Mouse (Mus musculus): ENCODE data around the gene Mtx3. TPM values are rescaled to one million over a fixed set of nuclear protein-coding genes. Genes with fewer than 3 reads are reported as not detected.

Mtx3 gene
- polyA plus RNA-seq, 1 experiment from 2014 or later, result 4.1 TPM

DNA sequence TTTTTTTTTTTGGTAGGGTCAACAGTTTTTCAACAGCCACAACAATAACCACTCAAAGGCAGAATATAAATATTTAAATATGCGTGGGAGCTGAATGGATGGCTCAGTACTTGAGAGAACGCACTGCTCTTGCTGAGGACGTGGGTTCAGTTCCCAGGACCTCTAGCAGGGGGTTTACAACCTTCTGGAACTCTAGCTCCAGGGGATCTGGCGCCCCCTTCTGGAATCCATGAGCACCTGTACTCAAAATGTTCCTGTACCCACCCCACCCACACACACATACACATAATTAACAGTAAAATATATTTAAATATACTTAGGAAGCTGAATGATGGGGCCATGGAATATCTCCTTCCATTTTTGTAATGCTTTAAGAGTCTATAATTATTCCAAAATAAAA, 11.3 kb downstream of the Mtx3 start:
- no peaks in the 10 kb centered on the region for H3K27me3 ChIP-seq
- H3K4me1 ChIP-seq (replicated peaks), result no peaks in the 10 kb centered on the region
- H3K9me3 ChIP-seq, result no peaks in the 10 kb centered on the region
- no peak overlapping the region for H3K9ac ChIP-seq
- 65% methylated on average over 4 of the region's 4 CpGs for WGBS
- no peak overlapping the region for H3K4me2 ChIP-seq
- peaks cover 39% of the 10 kb centered on the region for H3K36me3 ChIP-seq
- no peak for ATAC-seq (ENCODE audit: low FRiP score)
- no peak overlapping the region for H3K27ac ChIP-seq
- no peak overlapping the region for H3K4me3 ChIP-seq

DNA sequence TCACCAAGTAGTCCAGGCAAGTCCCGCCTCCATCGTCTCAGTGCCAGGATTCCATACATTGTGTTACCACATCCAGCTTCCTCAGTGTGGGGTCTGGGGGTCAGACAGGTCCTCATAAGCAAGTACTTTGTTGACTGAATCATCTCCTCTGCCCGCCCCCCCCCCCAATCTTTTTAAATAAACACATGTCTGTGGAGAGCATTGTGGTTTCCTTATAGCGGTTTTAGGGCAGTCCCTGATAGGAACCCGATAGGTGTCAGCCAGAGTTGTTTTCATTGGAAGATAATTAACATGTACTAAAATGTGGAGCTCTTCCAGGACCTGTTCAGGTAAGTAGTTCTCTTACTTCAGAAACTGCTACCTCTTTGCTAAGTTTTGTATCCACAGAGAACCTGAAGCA, 14.2 kb downstream of the Mtx3 start:
- no peaks in the 10 kb centered on the region for H3K4me1 ChIP-seq (replicated peaks)
- H3K27ac ChIP-seq, result no peak overlapping the region
- ATAC-seq (ENCODE audit: low FRiP score), result no peak
- H3K4me2 ChIP-seq, result no peak overlapping the region
- no peaks in the 10 kb centered on the region for H3K27me3 ChIP-seq
- peaks cover 14% of the 10 kb centered on the region; the same call in 1 of the 2 replicates for H3K36me3 ChIP-seq
- H3K9ac ChIP-seq, result no peak overlapping the region
- no peaks in the 10 kb centered on the region for H3K9me3 ChIP-seq
- 84% methylated on average over 5 of the region's 5 CpGs for WGBS
- no peak overlapping the region for H3K4me3 ChIP-seq

DNA sequence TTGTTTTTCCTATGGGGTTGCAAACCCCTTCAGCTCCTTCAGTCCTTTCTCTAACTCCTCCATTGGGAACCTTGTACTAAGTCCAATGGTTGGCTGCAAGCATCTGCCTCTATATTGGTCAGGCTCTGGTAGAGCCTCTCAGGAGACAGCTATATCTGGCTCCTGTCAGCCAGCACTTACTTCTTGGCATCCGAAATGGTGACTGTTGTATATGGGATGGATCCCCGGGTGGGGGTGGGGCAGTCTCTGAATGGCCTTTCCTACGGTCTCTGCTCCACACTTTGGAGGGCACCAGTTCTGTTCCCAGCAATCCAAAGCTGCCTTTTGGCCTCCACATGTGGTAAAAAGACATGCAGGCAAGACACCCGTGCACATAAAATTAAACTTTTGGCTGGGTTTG, 15.4 kb downstream of the Mtx3 start:
- no peaks in the 10 kb centered on the region for H3K9me3 ChIP-seq
- H3K27ac ChIP-seq, result no peak overlapping the region
- H3K4me1 ChIP-seq (replicated peaks), result no peaks in the 10 kb centered on the region
- no peak overlapping the region for H3K9ac ChIP-seq
- no peak for ATAC-seq (ENCODE audit: low FRiP score)
- WGBS, result 88% methylated on average over 4 of the region's 4 CpGs
- H3K27me3 ChIP-seq, result no peaks in the 10 kb centered on the region
- no peak overlapping the region for H3K4me2 ChIP-seq
- H3K36me3 ChIP-seq, result peaks cover 5% of the 10 kb centered on the region; the same call in 1 of the 2 replicates
- H3K4me3 ChIP-seq, result no peak overlapping the region

DNA sequence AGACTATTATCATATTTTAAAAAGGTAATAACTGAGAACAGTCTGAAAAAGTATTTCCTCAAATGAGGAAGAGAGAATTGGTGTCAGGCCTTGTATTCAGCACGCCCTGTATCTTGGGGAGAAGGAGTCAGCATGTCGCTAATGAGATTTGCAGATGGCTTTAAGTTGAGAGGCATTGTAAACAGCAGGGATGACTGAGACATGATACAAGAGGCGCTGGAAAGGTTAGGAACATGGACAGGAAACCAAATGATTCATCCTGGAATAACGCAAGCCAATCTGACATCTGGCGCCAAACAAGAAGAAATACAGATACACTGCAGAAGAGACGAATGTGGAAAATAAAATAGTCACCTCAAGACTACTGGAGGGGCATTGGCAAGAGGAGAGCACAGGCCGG, 20.8 kb downstream of the Mtx3 start:
- ATAC-seq (ENCODE audit: low FRiP score), result no peak
- H3K4me2 ChIP-seq, result no peak overlapping the region
- WGBS, result 80% methylated on average over 7 of the region's 7 CpGs

DNA sequence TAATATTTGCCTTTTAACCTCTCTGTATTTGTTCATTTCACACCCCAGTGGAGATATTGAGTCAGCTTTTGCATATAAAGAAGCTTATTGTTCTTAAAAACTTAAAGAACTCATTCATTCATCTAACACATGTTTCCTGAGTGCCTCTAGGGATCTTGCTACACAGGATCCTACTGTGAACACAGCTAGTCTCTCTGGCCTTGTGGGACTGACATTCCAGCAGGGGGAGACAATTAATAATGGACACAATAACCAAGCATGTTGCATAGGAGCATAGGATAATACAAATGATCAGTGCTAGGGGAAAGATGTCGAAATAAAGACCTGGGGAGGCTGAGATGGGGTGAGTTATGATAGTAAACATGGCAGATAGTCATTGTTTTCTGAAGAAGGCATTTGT, 22.1 kb downstream of the Mtx3 start:
- no peaks in the 10 kb centered on the region for H3K27me3 ChIP-seq
- H3K4me3 ChIP-seq, result no peak overlapping the region
- no peaks in the 10 kb centered on the region for H3K36me3 ChIP-seq
- WGBS, result 77% methylated on average over 1 of the region's 1 CpGs
- ATAC-seq (ENCODE audit: low FRiP score), result no peak
- H3K4me2 ChIP-seq, result no peak overlapping the region
- H3K9me3 ChIP-seq, result no peaks in the 10 kb centered on the region
- H3K4me1 ChIP-seq (replicated peaks), result no peaks in the 10 kb centered on the region
- H3K9ac ChIP-seq, result no peak overlapping the region
- no peak overlapping the region for H3K27ac ChIP-seq

More for the DNA sequence above, 20.8 kb downstream of the Mtx3 start:
- Histone ChIP-seq H3K36me3 (no peaks in the 10 kb centered on the region), H3K27ac (no peak overlapping the region), H3K4me1 (replicated peaks) (no peaks in the 10 kb centered on the region), H3K27me3 (no peaks in the 10 kb centered on the region), H3K4me3 (no peak overlapping the region), H3K9ac (no peak overlapping the region), H3K9me3 (no peaks in the 10 kb centered on the region)

DNA sequence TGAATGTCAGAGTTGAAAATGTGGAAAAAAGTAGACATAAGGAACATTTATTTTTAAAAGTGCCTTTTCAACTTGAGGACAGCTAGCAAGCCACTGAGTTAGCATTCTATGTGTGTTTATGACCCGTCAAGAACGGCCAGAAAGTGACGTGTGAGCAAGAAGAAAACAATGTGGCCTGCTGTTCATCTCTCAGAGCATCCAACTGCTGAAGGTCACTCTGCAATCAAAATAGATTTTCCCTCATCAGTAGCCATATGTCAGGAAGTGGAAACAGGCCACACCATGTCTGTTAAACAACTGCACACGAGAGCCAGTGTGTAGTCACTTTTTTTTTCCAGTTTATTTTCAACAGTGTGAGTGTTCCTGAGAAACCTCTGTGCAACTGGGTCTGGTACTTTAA, 35.0 kb downstream of the Mtx3 start:
- H3K4me1 ChIP-seq (replicated peaks), result peaks cover 9% of the 10 kb centered on the region; the same call in 1 of the 2 replicates
- WGBS, result 60% methylated on average over 4 of the region's 4 CpGs
- H3K27ac ChIP-seq, result no peak overlapping the region
- no peak for ATAC-seq (ENCODE audit: low FRiP score)
- H3K27me3 ChIP-seq, result no peaks in the 10 kb centered on the region
- no peak overlapping the region for H3K4me2 ChIP-seq
- H3K36me3 ChIP-seq, result no peaks in the 10 kb centered on the region
- no peak overlapping the region for H3K4me3 ChIP-seq
- H3K9me3 ChIP-seq, result no peaks in the 10 kb centered on the region
- no peak overlapping the region for H3K9ac ChIP-seq

DNA sequence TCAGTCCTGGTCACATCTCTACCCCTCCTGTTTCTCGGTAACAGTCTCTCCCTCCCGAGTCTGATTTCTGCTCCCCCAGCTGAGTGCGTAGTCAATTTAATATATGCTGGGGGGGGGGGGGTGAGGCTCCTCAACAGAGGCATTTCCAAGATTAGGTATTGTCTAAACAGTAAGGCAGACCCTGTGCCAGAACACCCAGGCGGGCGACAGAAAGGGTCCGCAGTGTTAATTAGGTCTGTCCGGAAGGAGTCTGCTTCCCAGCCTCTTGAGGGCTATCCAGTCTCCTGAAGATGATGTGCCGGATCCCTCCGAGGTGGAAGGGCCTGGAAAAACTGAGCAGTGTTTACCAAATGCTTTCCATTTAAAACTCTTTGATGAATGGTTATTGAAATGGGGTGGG, 35.4 kb downstream of the Mtx3 start:
- Histone ChIP-seq H3K9me3 (no peaks in the 10 kb centered on the region), H3K27me3 (no peaks in the 10 kb centered on the region), H3K4me2 (no peak overlapping the region), H3K9ac (no peak overlapping the region), H3K4me3 (no peak overlapping the region), H3K36me3 (no peaks in the 10 kb centered on the region), H3K4me1 (replicated peaks) (peaks cover 9% of the 10 kb centered on the region; the same call in 1 of the 2 replicates), H3K27ac (no peak overlapping the region)
- 48% methylated on average over 9 of the region's 9 CpGs for WGBS
- no peak for ATAC-seq (ENCODE audit: low FRiP score)

DNA sequence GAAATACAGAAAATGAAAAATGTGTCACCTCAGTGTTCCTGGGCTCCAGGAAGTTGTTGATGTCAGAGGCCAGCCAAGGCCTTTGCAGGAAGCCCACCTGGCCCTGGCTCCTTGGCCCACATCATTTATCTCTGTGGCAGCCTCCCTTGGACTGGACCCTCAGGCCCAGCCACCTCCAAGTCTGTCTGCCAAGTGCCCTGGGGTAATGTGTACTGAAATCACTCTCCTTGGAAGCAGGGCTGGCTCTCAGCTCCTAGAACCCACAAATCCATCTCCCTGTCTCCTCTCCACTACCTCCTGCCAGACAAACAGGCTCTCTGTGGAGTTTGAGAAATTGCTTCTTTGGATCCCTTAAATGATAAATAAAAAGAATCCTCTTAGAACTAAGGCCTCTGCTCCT, 36.0 kb downstream of the Mtx3 start:
- H3K27ac ChIP-seq, result no peak overlapping the region; the same call in 1 of the 2 replicates
- H3K9me3 ChIP-seq, result no peaks in the 10 kb centered on the region
- H3K4me3 ChIP-seq, result no peak overlapping the region
- no peaks in the 10 kb centered on the region for H3K36me3 ChIP-seq
- ATAC-seq (ENCODE audit: low FRiP score), result no peak
- H3K4me1 ChIP-seq (replicated peaks), result peaks cover 9% of the 10 kb centered on the region; the same call in 1 of the 2 replicates
- no peaks in the 10 kb centered on the region for H3K27me3 ChIP-seq
- no peak overlapping the region for H3K4me2 ChIP-seq
- no peak overlapping the region for H3K9ac ChIP-seq

DNA sequence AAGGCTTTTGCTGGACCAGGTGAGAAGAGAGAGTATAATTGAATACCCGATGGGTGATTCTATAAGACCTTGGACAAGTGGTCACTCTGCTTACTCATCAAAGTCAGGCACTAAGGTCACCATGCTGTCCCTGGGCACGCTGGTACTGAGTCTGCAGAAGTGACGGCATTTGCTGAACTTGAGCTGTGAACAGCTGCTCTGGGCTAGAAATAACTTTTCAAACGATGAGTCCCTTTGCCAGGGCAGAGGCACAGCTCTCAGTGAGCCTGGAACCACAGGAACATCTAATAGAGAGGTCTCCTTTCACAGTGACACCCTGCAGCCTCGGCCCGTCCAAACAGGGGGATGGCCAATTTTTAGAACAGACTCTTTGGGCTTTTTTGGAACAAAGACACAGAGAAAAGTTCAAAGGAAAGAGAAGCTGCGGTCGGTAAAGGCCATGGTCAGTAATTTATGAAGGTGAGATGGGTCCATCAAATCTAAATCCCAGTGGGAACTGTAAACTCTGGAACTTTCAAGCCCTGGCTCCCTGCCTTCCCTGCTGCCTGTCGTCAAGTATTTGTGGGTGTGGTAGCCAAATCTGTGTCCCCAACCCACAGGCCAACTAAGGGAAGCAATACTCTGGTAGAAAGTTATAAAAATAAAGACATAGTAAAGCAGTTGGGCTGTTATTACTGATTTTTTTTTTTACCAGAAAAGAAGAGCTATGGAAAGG, 37.9 kb downstream of the Mtx3 start:
- Histone ChIP-seq H3K9me3 (no peaks in the 10 kb centered on the region), H3K9ac (no peak overlapping the region), H3K4me1 (replicated peaks) (peaks cover 9% of the 10 kb centered on the region; the same call in 1 of the 2 replicates), H3K27me3 (no peaks in the 10 kb centered on the region), H3K27ac (no peak overlapping the region), H3K36me3 (no peaks in the 10 kb centered on the region), H3K4me2 (no peak overlapping the region), H3K4me3 (no peak overlapping the region)
- ATAC-seq (ENCODE audit: low FRiP score), result no peak
- WGBS, result 87% methylated on average over 9 of the region's 9 CpGs

DNA sequence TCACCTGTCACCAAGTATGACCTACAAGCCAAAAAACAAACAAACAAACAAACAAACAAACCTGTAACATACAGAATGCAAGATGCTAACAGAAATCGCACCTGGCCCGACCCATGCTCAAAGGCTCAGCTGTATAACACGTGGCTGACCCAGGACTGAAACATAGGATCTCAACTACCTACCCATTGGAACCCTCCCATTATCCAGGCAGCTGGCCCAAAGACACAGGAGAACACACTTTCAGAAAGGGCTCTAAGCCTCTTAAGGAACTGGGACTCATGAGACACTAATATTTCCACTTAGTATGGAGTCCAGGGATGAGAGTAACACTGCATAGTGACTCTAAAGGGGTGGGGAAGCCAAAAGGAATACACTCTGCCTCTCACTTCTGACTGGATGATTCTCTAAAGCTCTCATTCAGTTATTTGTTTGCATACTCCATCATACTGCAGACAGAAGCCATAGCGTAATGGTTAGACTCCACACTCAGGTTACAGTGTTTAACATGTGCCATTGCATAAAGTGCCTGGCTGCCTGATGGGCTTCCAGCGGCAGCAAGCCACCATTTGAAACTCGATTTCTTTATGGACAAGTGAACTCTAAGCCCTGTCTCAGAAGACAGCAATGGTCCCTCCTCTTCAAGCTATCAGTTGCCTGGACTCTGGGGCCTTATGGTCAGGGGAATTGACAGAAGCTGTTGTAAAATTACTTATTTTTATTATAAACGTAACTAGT, 38.6 kb downstream of the Mtx3 start:
- H3K27ac ChIP-seq, result no peak overlapping the region
- no peak overlapping the region for H3K9ac ChIP-seq
- no peaks in the 10 kb centered on the region for H3K27me3 ChIP-seq
- WGBS, result 91% methylated on average over 7 of the region's 7 CpGs
- H3K4me2 ChIP-seq, result no peak overlapping the region
- ATAC-seq (ENCODE audit: low FRiP score), result no peak
- H3K36me3 ChIP-seq, result no peaks in the 10 kb centered on the region
- H3K4me1 ChIP-seq (replicated peaks), result peaks cover 9% of the 10 kb centered on the region; the same call in 1 of the 2 replicates
- H3K9me3 ChIP-seq, result no peaks in the 10 kb centered on the region
- H3K4me3 ChIP-seq, result no peak overlapping the region

DNA sequence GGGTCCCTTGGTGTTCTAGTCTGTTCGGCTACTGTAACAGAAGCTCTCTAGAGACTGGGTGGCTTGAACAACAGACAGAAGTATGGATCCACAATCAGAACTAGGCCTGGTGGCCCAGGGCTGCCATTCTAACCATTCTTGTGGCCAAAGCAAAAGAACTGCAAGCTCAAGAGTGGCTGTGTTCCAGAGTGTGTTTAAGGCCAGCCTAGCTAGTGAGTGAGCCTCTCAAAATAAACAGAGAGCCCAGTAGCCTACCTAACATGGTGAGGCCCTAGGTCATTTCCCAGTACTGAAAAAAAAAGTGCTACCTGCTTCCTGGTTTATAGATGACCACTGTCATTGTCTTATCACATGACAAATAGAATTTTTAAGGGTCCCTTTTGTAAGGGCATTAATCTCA, 39.6 kb downstream of the Mtx3 start:
- H3K27ac ChIP-seq, result no peak overlapping the region

DNA sequence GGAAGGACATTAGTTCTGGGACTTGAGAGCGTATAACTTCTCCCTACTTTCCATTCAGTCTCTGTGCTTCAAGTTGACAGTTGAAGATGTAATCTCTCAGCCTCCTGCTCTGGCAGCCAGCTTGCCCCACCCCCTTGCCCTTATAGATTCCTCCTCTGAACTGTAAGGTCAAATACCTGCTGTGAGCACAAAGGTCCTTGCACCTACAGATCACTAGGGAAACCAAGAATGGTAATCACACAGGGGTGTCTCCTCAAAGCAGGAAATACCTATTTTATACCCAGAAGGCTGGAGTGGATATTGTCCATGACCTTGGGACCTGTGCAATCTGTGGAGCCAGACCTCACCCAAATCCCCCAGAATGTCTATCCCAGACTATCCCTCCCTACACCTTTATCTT, 40.4 kb downstream of the Mtx3 start:
- Histone ChIP-seq H3K4me1 (replicated peaks) (peaks cover 4% of the 10 kb centered on the region; the same call in 1 of the 2 replicates), H3K36me3 (no peaks in the 10 kb centered on the region), H3K9me3 (no peaks in the 10 kb centered on the region), H3K27ac (no peak overlapping the region), H3K4me2 (no peak overlapping the region), H3K27me3 (no peaks in the 10 kb centered on the region), H3K4me3 (no peak overlapping the region), H3K9ac (no peak overlapping the region)
- no peak for ATAC-seq (ENCODE audit: low FRiP score)
- 78% methylated on average over 1 of the region's 1 CpGs for WGBS

More for the DNA sequence above, 39.6 kb downstream of the Mtx3 start:
- H3K27me3 ChIP-seq, result no peaks in the 10 kb centered on the region
- no peaks in the 10 kb centered on the region for H3K36me3 ChIP-seq
- H3K4me3 ChIP-seq, result no peak overlapping the region
- WGBS, result 96% methylated on average over 1 of the region's 1 CpGs
- no peak for ATAC-seq (ENCODE audit: low FRiP score)
- H3K4me1 ChIP-seq (replicated peaks), result peaks cover 9% of the 10 kb centered on the region; the same call in 1 of the 2 replicates
- H3K9me3 ChIP-seq, result no peaks in the 10 kb centered on the region
- H3K9ac ChIP-seq, result no peak overlapping the region
- no peak overlapping the region for H3K4me2 ChIP-seq

DNA sequence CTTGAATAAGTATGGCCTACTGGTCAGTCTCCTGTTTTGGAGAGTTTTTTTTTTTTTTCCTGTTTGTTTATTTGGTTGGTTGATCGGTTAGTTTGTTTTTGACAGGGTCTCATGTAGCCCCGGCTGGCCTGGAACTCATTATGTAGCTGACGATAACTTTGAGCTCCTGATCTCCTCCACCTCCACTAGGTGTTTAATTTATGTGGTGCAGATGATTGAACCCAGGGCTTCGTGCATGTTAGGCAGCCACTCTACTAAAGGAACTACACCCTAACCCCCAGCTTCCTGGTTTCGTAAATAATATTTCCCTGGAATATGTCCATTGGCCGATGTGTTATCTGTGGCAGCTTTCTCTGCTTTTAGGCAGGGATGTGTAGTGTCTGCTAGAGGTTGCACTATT, 54.5 kb downstream of the Mtx3 start:
- no peak for ATAC-seq (ENCODE audit: low FRiP score)
- H3K4me1 ChIP-seq (replicated peaks), result no peaks in the 10 kb centered on the region
- H3K9ac ChIP-seq, result no peak overlapping the region
- no peak overlapping the region for H3K4me2 ChIP-seq
- no peak overlapping the region for H3K4me3 ChIP-seq
- H3K9me3 ChIP-seq, result no peaks in the 10 kb centered on the region
- no peaks in the 10 kb centered on the region for H3K36me3 ChIP-seq
- no peaks in the 10 kb centered on the region for H3K27me3 ChIP-seq
- H3K27ac ChIP-seq, result no peak overlapping the region
- WGBS, result 88% methylated on average over 6 of the region's 6 CpGs

Data from hindbrain, embryonic 13.5 days (tissue).